Mouse (Mus musculus) embryonic facial prominence, embryonic 14.5 days (tissue): ENCODE measurements around the gene Olfr748. TPM values are rescaled to one million over a fixed set of nuclear protein-coding genes. Genes with fewer than 3 reads are reported as not detected.

ENCODE experiments used
- polyA plus RNA-seq: library from polyadenylated mRNA; unstranded; fragments of >200 nt; fragmentation: Nextera tagmentation; extraction: Ambion mirVana; gene quantifications from 2 replicates; pipeline ENCODE4 v1.2.1, GENCODE M21; 2014

Gene Olfr748
- polyA plus RNA-seq, 1 experiment from 2014 or later: 0.31 TPM

Other genes with a start within 250 kb of the Olfr748 start
- gene Olfr741, start 234.6 kb upstream of the Olfr748 start, polyA plus RNA-seq: not detected in 2 replicates
- not detected in 2 replicates for gene Olfr742, start 203.8 kb upstream of the Olfr748 start, polyA plus RNA-seq
- not detected in 2 replicates for gene Olfr743, start 185.5 kb upstream of the Olfr748 start, polyA plus RNA-seq
- gene Olfr744, start 92.5 kb upstream of the Olfr748 start, polyA plus RNA-seq: 0.13 TPM in 1 of 2 replicates, not detected in the other
- 0.39 and 0.58 TPM in 2 replicates for gene Olfr745, start 68.0 kb upstream of the Olfr748 start, polyA plus RNA-seq
- not detected in 2 replicates for gene Olfr746, start 60.3 kb upstream of the Olfr748 start, polyA plus RNA-seq
- gene Olfr747, start 14.2 kb upstream of the Olfr748 start, polyA plus RNA-seq: not detected in 2 replicates
- not detected in 2 replicates for gene Olfr749, start 37.7 kb downstream of the Olfr748 start, polyA plus RNA-seq
- 57.7 and 68.7 TPM in 2 replicates for gene Ttc5, start 78.1 kb downstream of the Olfr748 start, polyA plus RNA-seq
- gene Ccnb1ip1, start 100.4 kb downstream of the Olfr748 start, polyA plus RNA-seq: not detected in 2 replicates
- 53.3 and 57.2 TPM in 2 replicates for gene Parp2, start 100.5 kb downstream of the Olfr748 start, polyA plus RNA-seq
- gene Tep1, start 163.2 kb downstream of the Olfr748 start, polyA plus RNA-seq: 8.4 and 10.3 TPM in 2 replicates
- 0.21 and 0.28 TPM in 2 replicates for gene Klhl33, start 190.1 kb downstream of the Olfr748 start, polyA plus RNA-seq
- 138 and 153 TPM in 2 replicates for gene Osgep, start 217.5 kb downstream of the Olfr748 start, polyA plus RNA-seq
- 177 and 204 TPM in 2 replicates for gene Apex1, start 217.6 kb downstream of the Olfr748 start, polyA plus RNA-seq
- 42.0 and 54.8 TPM in 2 replicates for gene Pip4p1, start 223.5 kb downstream of the Olfr748 start, polyA plus RNA-seq
- gene Pnp, start 223.7 kb downstream of the Olfr748 start, polyA plus RNA-seq: 51.5 and 51.7 TPM in 2 replicates
- gene Gm49342, start 237.1 kb downstream of the Olfr748 start, polyA plus RNA-seq: not detected in 2 replicates
- 0.45 and 0.73 TPM in 2 replicates for gene Pnp2, start 248.6 kb downstream of the Olfr748 start, polyA plus RNA-seq